ENCODE assay signal across 8 mouse cellular contexts in genomic region chr2:181693339-181694280, GRCm38 (mm10). TPM values are rescaled to one million over a fixed set of nuclear protein-coding genes. Genes with fewer than 3 reads are reported as not detected.
A peak's percentile ranks its signal among the peaks of the same experiment; 100 is the strongest.
DNase-seq lines count a peak whose midpoint lies in the region; ATAC-seq and TF ChIP-seq lines count a peak whose summit lies in the region.

Rgs19 (minus strand) TSS chr2:181693977.

- H3K79me2 ChIP-seq in CH12.LX (replicated peaks; ENCODE audit: control insufficient read depth, extremely low read depth, insufficient read depth, poor library complexity, severe bottlenecking): peaks cover 20% of the 10 kb centered on the region

- H3K27ac ChIP-seq in CH12.LX (ENCODE audit: insufficient read depth, low read depth): peak within 1 kb of the TSS; percentile 69
- peak within 1 kb of the TSS; percentile 35; the same call in 1 of the 2 replicates for H3K27ac ChIP-seq in forebrain, embryonic 14.5 days (ENCODE audit: low read depth, low read length)
- H3K27ac ChIP-seq in neural tube, embryonic 15.5 days (replicated peaks): peak within 1 kb of the TSS; percentile 80

- H3K4me1 ChIP-seq in CH12.LX (ENCODE audit: control insufficient read depth in 1 of 2, insufficient read depth in 2 of 2): peaks cover 28 to 62% of the 10 kb centered on the region in 2 experiments
- H3K4me1 ChIP-seq in forebrain, embryonic 14.5 days (ENCODE audit: control insufficient read depth, insufficient read depth, low read length): peaks cover 11% of the 10 kb centered on the region; the same call in 1 of the 2 replicates
- peaks cover 2% of the 10 kb centered on the region; the same call in 1 of the 2 replicates for H3K4me1 ChIP-seq in lung, adult 2 months (ENCODE audit: control insufficient read depth, insufficient read depth, low read length)
- peaks cover 36% of the 10 kb centered on the region for H3K4me1 ChIP-seq in neural tube, embryonic 15.5 days

- H3K4me3 ChIP-seq in CH12.LX (replicated peaks in 1 of 3; ENCODE audit: low read depth in 2 of 3, low read length in 2 of 3, poor library complexity in 1 of 3): peak within 1 kb of the TSS; percentile 71 to 78 (median 72)
- peak within 1 kb of the TSS; percentile 71 for H3K4me3 ChIP-seq in forebrain, embryonic 14.5 days (ENCODE audit: low read depth, low read length)
- H3K4me3 ChIP-seq in lung, adult 2 months (replicated peaks; ENCODE audit: extremely low read depth, low read depth, low read length): peak within 1 kb of the TSS; percentile 67
- H3K4me3 ChIP-seq in neural tube, embryonic 15.5 days (replicated peaks): peak within 1 kb of the TSS; percentile 71

- peak; percentile 64; the same call in 1 of the 2 replicates for ATAC-seq in cerebellum, adult (ENCODE audit: insufficient number of reproducible peaks, low FRiP score, low TSS enrichment)
- peak; percentile 91 for ATAC-seq in forebrain, embryonic 14.5 days
- ATAC-seq in neural tube, embryonic 15.5 days (ENCODE audit: low FRiP score): peak; percentile 89

- TF ChIP-seq RAD21 in CH12.LX (IDR thresholded peaks at IDR 0.05; ENCODE audit: low read depth, low read length): no peak

- dilution Hi-C loops in CH12.LX (cut with MboI; ENCODE audit: extremely low pct_ligation_motif_present, extremely low pct_unique_long_range_greater_than_20kb, low sequenced_read_pairs): no loop called here

- no peaks in the 10 kb centered on the region for H3K27me3 ChIP-seq in CH12.LX (replicated peaks)
- H3K27me3 ChIP-seq in forebrain, embryonic 14.5 days (replicated peaks; ENCODE audit: control insufficient read depth, insufficient read depth, low read length): no peaks in the 10 kb centered on the region
- no peaks in the 10 kb centered on the region for H3K27me3 ChIP-seq in neural tube, embryonic 15.5 days (replicated peaks)

- no peak for TF ChIP-seq EP300 in CH12.LX (IDR thresholded peaks at IDR 0.05; ENCODE audit: low read length)

- under 1% methylated on average over 74 of the region's 75 CpGs for WGBS in forebrain, embryonic 14.5 days
- WGBS in large intestine, adult 2 months: under 1% methylated on average over 75 of the region's 75 CpGs
- WGBS in lung, adult 2 months: under 1% methylated on average over 75 of the region's 75 CpGs
- WGBS in neural tube, embryonic 15.5 days: under 1% methylated on average over 61 of the region's 75 CpGs

- peak; percentile 84 for DNase-seq in CH12.LX (ENCODE audit: extremely low read depth)
- peak; percentile 80 for DNase-seq in forebrain, embryonic 14.5 days (ENCODE audit: low spot score)
- peak; percentile 84 to 88 for DNase-seq in heart, postnatal 10 days
- DNase-seq in large intestine, adult 2 months (ENCODE audit: low read depth, low spot score): no peak
- peak; percentile 82 for DNase-seq in lung, adult 2 months
- peak; percentile 84 to 86 for DNase-seq in thymus, adult 18-20 months

- TF ChIP-seq CTCF in CH12.LX (conservative IDR thresholded peaks at IDR 0.05 in 1 of 2, IDR thresholded peaks at IDR 0.05 in 1 of 2; ENCODE audit: low read depth in 2 of 2, low read length in 2 of 2): no peak
- no peak for TF ChIP-seq CTCF in lung, adult 2 months (IDR thresholded peaks at IDR 0.05; ENCODE audit: insufficient read depth, low read length)

- peaks cover 17 to 32% of the 10 kb centered on the region in 2 experiments for H3K36me3 ChIP-seq in CH12.LX (replicated peaks in 1 of 2; ENCODE audit: control insufficient read depth in 1 of 2, insufficient read depth in 1 of 2, low read length in 1 of 2)
- peaks cover 15% of the 10 kb centered on the region for H3K36me3 ChIP-seq in forebrain, embryonic 14.5 days (ENCODE audit: control insufficient read depth, insufficient read depth, low read length)
- H3K36me3 ChIP-seq in neural tube, embryonic 15.5 days: peaks cover 11% of the 10 kb centered on the region

- TF ChIP-seq POLR2A in CH12.LX (IDR thresholded peaks at IDR 0.05; ENCODE audit: low read depth, low read length): peak; percentile 91
- TF ChIP-seq POLR2A in lung, adult 2 months (IDR thresholded peaks at IDR 0.05; ENCODE audit: borderline replicate concordance, extremely low read depth, low read depth, low read length): peak; percentile 27; the same call in 1 of the 2 replicates

- in situ Hi-C loops in CH12.LX (cut with MboI; ENCODE audit: low pct_ligation_motif_present, low pct_unique_long_range_greater_than_20kb, low sequenced_read_pairs): loop anchor here (10.0 kb wide), 2 partner anchors 79 to 289 kb away; no protein-coding TSS in a partner anchor

- no peaks in the 10 kb centered on the region for H3K9me3 ChIP-seq in CH12.LX (replicated peaks; ENCODE audit: low read length)
- H3K9me3 ChIP-seq in forebrain, embryonic 14.5 days (replicated peaks; ENCODE audit: control insufficient read depth, low read length): no peaks in the 10 kb centered on the region
- no peaks in the 10 kb centered on the region for H3K9me3 ChIP-seq in neural tube, embryonic 15.5 days (replicated peaks)

- peak within 1 kb of the TSS; percentile 90 for H3K4me2 ChIP-seq in CH12.LX (ENCODE audit: insufficient read depth, low read depth, poor library complexity, severe bottlenecking)
- H3K4me2 ChIP-seq in forebrain, embryonic 14.5 days (ENCODE audit: low read length): peak within 1 kb of the TSS; percentile 81
- peak within 1 kb of the TSS; percentile 97 for H3K4me2 ChIP-seq in neural tube, embryonic 15.5 days

- intact Hi-C loops in heart, postnatal 10 days (cut with DNase I): no loop called here

- H3K9ac ChIP-seq in CH12.LX (ENCODE audit: insufficient read depth, low read depth): peak within 1 kb of the TSS; percentile 78
- peak within 1 kb of the TSS; percentile 83 for H3K9ac ChIP-seq in forebrain, embryonic 14.5 days (ENCODE audit: low read length)
- peak within 1 kb of the TSS; percentile 78 for H3K9ac ChIP-seq in neural tube, embryonic 15.5 days (replicated peaks)

TF ChIP-seq in CH12.LX, 34 proteins besides CTCF, POLR2A, EP300 and RAD21 (continues in another document):
- peak; percentile 73; the same call in 1 of the 2 replicates for TF ChIP-seq SIN3A (IDR thresholded peaks at IDR 0.05; ENCODE audit: low read length)
- no peak; the same call in 1 of the 2 replicates for TF ChIP-seq MAX (IDR thresholded peaks at IDR 0.05; ENCODE audit: low read length)
- TF ChIP-seq CHD2 (IDR thresholded peaks at IDR 0.05; ENCODE audit: low read length): 0 out of 2 replicates have a peak, but pooled peaks have one; percentile 63
- peak; percentile 74 for TF ChIP-seq TCF12 (IDR thresholded peaks at IDR 0.05; ENCODE audit: low read depth, low read length)
- TF ChIP-seq ZKSCAN1 (IDR thresholded peaks at IDR 0.05; ENCODE audit: borderline replicate concordance, low read depth, low read length): no peak
- TF ChIP-seq E2F4 (IDR thresholded peaks at IDR 0.05; ENCODE audit: insufficient replicate concordance, low read depth, low read length): no peak
- no peak for TF ChIP-seq ETS1 (conservative IDR thresholded peaks at IDR 0.05; ENCODE audit: low read depth, low read length)
- TF ChIP-seq JUND (conservative IDR thresholded peaks at IDR 0.05; ENCODE audit: low read depth, low read length): no peak
- peak; percentile 92 for TF ChIP-seq NRF1 (IDR thresholded peaks at IDR 0.05; ENCODE audit: low read depth, low read length)
- TF ChIP-seq ZNF384 (IDR thresholded peaks at IDR 0.05; ENCODE audit: low read depth, low read length): no peak
- TF ChIP-seq POLR2AphosphoS2 (IDR thresholded peaks at IDR 0.05; ENCODE audit: low read depth, low read length): peak; percentile 54; the same call in 1 of the 2 replicates
- peak; percentile 41 for TF ChIP-seq HCFC1 (IDR thresholded peaks at IDR 0.05; ENCODE audit: low read depth, low read length)
- TF ChIP-seq IRF4 (IDR thresholded peaks at IDR 0.05; ENCODE audit: low read depth, low read length): peak; percentile 11; the same call in 1 of the 2 replicates
- TF ChIP-seq MYC (IDR thresholded peaks at IDR 0.05; ENCODE audit: low read depth, low read length): peak; percentile 57; the same call in 1 of the 2 replicates
- TF ChIP-seq GABPA (IDR thresholded peaks at IDR 0.05; ENCODE audit: insufficient replicate concordance, low read depth, low read length): no peak
- peak; percentile 89 for TF ChIP-seq NELFE (IDR thresholded peaks at IDR 0.05; ENCODE audit: low read depth, low read length)
- peak; percentile 48; the same call in 1 of the 2 replicates for TF ChIP-seq TBP (conservative IDR thresholded peaks at IDR 0.05; ENCODE audit: low read depth, low read length)
- TF ChIP-seq ZMIZ1 (IDR thresholded peaks at IDR 0.05; ENCODE audit: low read depth, low read length): 0 out of 2 replicates have a peak, but pooled peaks have one; percentile 68
- no peak for TF ChIP-seq RCOR1 (conservative IDR thresholded peaks at IDR 0.05; ENCODE audit: low read depth, low read length)
- peak; percentile 93 for TF ChIP-seq MAZ (IDR thresholded peaks at IDR 0.05; ENCODE audit: low read depth, low read length)
- peak; percentile 66; the same call in 1 of the 2 replicates for TF ChIP-seq ELF1 (IDR thresholded peaks at IDR 0.05; ENCODE audit: low read depth, low read length)
- TF ChIP-seq SMC3 (IDR thresholded peaks at IDR 0.05; ENCODE audit: low read depth, low read length): no peak
- no peak for TF ChIP-seq ZC3H11A (IDR thresholded peaks at IDR 0.05; ENCODE audit: low read depth, low read length)
- no peak for TF ChIP-seq PAX5 (IDR thresholded peaks at IDR 0.05; ENCODE audit: low read length)
- no peak for TF ChIP-seq USF1 (IDR thresholded peaks at IDR 0.05; ENCODE audit: low read depth, low read length)
- no peak for TF ChIP-seq UBTF (IDR thresholded peaks at IDR 0.05; ENCODE audit: low read depth, low read length)
- TF ChIP-seq MEF2A (IDR thresholded peaks at IDR 0.05; ENCODE audit: borderline replicate concordance, low read depth, low read length): peak; percentile 10
- TF ChIP-seq BHLHE40 (IDR thresholded peaks at IDR 0.05; ENCODE audit: low read depth, low read length): peak; percentile 38
- TF ChIP-seq MAFK (IDR thresholded peaks at IDR 0.05; ENCODE audit: insufficient replicate concordance, low read length): no peak
- 0 out of 2 replicates have a peak, but pooled peaks have one; percentile 13 for TF ChIP-seq KAT2A (IDR thresholded peaks at IDR 0.05; ENCODE audit: insufficient replicate concordance, low read length)
- TF ChIP-seq USF2 (conservative IDR thresholded peaks at IDR 0.05; ENCODE audit: low read depth, low read length): no peak

RNA-seq across cellular contexts. Expression of gene Rgs19, which starts in this region (rescaled TPM):
- total RNA-seq in CH12.LX (2012; rRNA removed) (67.0 and 75.4 TPM in 2 replicates), CH12.LX (2014; rRNA removed) (40.2 and 50.2 TPM in 2 replicates)
- polyA plus RNA-seq in CH12.LX (2012; ENCODE audit: insufficient read length, low read depth): 155 and 159 TPM in 2 replicates
- 60.3 and 63.6 TPM in 2 replicates for polyA plus RNA-seq in forebrain, embryonic 14.5 days (2014; fragmentation: Nextera tagmentation; extraction: Ambion mirVana)
- 10 to 100 TPM; 12.2 to 12.7 TPM for total RNA-seq in heart, postnatal 10 days (2021)
- 25.9 and 29.2 TPM in 2 replicates for polyA plus RNA-seq in large intestine, adult 2 months (2012; rRNA removed)
- polyA plus RNA-seq in lung, adult 2 months (2012; rRNA removed): 77.2 and 82.8 TPM in 2 replicates
- 66.4 and 68.1 TPM in 2 replicates for polyA plus RNA-seq in neural tube, embryonic 15.5 days (2015; fragmentation: Nextera tagmentation; extraction: Ambion mirVana)
